Mouse (Mus musculus) neutrophil, adult 5-6 weeks (primary cell): ENCODE measurements around the gene Pafah1b1. TPM values are rescaled to one million over a fixed set of nuclear protein-coding genes. Genes with fewer than 3 reads are reported as not detected.

Experiments
- ATAC-seq: fragments of 151-379, 151-347 bp; 2 replicates; pipeline ENCODE4 v1.8.0; 2017; ENCODE audit warnings: mild to moderate bottlenecking, moderate TSS enrichment; ENCODE audit not compliant: insufficient number of reproducible peaks, poor library complexity, low FRiP score, severe bottlenecking; ENCODE audit errors: extremely low read depth
- total RNA-seq: library from RNA; stranded (forward); fragments of 200-1000 nt; gene quantifications from 2 replicates; pipeline ENCODE4 v1.2.3, GENCODE M21; 2017

The Pafah1b1 gene
- total RNA-seq: 105 and 112 TPM in 2 replicates

DNA sequence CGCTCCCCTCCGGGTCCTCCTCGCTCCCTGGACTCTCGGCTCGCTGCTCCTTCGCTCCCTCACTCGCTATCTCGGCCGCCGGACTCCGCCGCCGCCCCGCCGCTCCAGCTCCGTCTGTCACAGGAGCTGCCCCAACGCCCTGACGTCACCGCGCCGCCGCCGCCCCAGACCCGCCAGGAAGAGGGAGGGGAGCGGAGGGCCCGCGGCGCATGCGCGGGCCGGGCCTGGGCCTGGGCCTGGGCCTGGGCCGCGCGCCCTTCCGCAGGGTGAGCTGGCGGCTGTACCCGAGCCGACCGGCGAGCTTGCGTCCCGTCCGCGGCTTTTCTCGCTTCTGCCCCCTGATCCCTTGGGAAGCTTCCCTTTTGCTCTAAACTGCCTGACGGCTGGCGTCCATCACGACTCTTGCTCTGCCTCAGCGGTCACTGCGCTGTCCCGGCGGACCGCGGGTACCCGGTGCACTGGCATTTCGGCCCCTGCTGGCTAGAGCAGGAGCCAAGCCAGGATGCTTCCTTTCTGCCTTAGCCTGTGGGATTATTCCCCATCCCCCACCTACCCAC is at the start of gene Pafah1b1:
Gene Pafah1b1 (minus strand): TSS at position 436 of the 557 bp plus-strand sequence.
- ATAC-seq: peak; percentile 75

DNA sequence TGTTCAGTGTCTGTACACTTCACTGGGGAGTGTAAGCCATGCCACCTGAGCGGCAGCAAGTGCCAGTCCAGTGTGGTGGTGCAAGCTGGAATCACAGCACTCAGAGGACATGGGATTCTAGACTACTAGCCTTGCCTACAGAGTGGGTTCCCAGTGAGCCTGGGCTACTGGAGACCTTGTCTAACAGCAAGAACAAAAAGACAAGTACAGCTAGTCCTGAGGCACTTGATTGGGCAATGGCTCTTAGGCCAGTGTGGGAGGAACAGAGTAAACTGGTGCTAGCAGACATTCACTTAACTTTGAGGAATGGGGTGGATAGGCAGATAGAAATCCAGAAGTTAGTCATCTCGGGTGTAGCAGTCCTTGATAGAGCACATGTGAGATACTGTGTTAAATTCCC is 47.9 kb upstream of the Pafah1b1 start:
- ATAC-seq: no peak

DNA sequence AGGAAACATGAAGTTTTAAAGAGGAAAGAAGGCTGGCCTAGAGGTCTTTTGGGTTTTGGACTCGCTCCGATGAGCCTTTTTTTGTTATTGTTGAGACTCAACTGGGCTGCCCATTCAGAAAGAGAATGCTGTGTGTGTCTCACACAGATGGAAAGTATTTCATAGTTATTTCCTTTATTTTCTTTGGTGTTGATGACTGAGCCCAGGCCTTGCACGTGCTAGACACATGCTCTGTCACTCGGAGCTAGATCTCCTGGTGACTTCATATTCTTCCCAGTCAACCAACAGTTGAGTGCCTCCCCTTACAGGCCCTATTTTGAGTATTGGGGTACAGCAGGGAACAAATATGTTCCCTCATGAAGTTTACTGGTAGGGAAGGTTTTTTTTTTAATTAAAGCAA is 47.2 kb upstream of the Pafah1b1 start:
- no peak for ATAC-seq

DNA sequence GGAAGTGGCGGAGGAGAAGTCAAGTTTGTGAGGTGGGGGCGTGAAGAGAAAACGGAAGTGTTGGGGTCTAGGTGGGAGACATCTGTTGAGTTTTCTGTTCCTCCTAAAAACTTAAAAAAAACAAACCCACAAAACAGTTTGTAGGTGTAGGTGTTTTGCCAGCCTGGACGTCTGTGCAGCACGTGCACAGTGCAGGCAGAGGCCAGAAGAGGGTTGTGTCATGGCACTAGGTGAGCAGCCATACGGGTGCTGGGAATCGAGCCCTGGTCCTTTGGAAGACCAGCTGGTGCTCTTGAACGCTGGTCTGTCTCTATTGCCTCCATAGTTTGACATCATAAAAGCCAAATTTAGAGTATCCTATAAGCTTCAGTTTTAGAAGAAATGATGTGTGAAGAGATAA is 46.8 kb upstream of the Pafah1b1 start:
- ATAC-seq: no peak

DNA sequence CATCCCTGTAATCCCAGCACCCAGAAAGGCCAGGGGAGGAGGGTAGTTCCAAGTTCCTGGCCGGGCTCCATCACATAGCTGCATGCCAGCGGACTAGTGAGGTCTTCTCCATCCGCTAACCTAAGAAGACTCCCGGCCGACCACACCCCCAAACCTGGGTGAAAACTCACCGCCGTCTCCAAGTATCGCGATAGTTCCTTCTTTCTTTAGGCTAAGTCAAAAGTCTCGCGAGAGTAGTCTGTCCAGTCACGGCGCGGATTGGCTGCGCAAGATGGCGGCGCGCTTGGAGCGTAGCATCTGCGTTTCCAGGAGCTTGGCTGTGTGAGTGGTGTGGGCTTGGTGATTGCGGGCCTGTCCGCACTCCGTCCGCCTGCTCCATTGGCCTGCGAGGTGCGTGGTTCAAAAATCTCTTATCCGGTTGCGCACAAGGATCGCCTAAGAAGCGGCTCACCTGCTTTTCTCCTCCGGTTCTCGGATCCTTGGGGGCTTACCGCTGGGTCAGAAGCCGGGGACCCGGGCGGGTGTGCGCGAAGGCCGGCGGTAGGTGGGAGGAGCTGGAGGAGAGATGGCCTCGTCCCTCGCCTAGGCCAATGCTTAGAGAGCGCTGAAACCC is 46.2 kb upstream of the Pafah1b1 start, which contains the start of gene Mettl16:
Gene Mettl16 (plus strand): TSS at position 236 of the 613 bp plus-strand sequence.
- ATAC-seq: peak; percentile 97

DNA sequence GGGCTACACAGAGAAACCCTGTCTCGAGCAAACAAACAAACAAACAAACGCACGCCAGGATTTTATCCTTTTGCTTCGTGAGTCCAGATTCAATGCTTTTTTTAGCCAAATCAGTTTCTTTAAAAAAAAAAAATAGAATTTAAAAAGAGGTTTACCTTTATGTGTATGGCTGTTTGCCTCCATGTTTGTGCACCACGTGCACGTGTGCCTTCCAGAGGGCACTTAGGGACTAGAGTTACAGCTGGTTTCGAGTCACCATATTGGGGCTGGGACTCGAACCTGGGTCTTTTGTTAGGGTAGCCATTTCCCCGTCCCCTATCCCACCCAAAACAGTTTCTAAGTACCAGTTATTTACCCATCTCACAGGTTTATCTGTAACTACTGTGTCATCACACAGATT is 45.6 kb upstream of the Pafah1b1 start:
- no peak for ATAC-seq

DNA sequence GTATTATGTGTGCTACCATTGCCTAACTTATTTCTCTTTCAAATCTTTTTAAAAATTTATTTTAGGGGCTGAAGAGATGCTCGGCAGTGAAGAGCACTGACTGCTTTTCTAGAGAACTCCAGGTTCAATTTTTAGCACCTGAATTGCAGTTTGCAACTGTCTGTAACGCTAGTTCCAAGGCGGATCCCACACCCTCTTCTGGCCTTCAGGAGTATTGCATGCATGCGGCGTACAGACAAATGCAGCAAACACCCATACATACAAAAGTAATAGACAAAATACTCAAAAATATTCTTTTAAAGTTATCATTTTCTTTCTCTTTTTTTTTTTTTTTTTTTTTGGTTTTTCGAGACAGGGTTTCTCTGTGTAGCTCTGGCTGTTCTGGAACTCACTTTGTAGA is 43.6 kb upstream of the Pafah1b1 start:
- ATAC-seq: peak; percentile 28; the same call in 1 of the 2 replicates

DNA sequence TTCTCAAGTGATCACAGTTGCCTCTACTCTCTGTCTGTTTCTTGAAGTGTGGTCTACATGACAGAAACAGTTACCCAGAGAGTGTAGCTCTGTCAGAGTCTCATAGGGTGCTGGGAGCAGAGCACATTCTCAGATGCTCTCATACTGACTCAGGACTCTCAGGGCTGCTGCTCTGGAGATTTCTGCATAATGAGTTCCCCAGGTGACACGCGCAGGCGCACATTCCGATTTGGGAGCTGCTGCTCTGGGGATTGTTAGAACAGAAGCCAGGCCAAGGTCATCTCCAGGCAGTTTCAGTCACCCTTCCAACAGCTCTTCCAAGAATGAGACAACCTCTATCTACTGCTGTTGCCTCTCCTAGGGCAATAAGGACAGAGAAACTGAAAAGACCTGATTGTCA is 43.0 kb upstream of the Pafah1b1 start:
- ATAC-seq: no peak

DNA sequence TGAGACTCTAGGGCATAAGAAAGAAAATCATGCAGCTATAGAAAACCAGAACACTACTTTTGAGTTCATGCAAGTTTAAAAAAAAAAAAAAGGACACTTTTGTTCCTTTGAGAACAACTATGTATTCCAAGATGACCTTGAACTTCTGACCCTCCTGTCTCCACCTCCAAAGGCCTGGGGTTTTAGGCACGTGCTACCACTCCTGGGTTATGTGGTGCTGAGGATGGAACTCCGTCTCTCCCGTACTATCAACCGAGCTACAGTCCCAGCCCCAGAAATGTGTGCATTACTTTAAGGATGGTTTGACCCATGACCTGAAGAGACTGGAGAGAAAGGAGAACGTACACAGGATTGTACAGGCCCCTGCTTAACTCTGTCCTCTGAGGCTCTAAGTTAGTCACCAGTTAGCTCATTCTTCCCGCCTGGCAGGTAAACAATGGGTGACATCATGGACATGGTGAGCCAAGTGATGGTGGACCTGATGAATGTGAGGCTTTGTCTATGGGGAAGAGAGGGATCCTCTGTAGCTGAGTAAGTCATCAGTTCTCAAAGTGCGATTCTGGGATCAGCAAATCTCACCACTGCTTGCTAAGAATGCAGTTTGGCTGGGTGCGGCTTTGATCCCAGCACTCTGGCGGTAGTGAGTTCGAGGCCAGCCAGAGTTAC is 39.6 kb upstream of the Pafah1b1 start:
- no peak for ATAC-seq

DNA sequence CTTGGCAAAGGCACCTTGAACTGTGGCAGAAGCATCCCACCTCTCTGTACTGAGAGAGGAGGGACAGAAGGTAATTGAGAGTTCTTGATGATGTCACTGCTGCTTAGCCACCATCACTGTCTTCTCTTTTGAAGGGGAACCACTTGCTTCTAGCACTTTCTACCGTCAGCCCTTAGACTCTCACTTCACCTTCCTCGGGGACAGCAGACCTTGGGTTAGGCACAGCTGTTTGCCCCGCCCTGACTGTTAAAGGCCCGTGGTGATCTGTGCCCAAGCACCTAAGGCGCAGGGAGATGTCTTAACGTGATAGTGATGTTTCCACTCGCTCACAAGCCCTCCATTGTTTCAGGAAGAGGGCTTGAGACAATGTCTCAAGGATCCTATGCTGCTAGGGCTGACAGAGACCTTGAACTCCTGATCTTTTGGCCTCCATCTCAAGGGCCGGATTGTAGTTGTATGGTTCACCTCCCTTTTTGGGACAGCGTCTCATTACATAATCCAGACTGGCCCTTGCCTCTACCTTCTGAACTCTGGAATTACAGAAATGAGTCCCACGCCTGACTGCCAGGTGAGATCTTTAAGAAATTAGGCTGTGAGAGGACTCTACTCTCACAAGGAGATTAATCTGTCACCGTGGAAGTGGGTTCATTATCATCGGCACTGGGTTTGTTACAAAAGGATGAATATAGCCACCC is 36.7 kb upstream of the Pafah1b1 start:
- no peak for ATAC-seq

DNA sequence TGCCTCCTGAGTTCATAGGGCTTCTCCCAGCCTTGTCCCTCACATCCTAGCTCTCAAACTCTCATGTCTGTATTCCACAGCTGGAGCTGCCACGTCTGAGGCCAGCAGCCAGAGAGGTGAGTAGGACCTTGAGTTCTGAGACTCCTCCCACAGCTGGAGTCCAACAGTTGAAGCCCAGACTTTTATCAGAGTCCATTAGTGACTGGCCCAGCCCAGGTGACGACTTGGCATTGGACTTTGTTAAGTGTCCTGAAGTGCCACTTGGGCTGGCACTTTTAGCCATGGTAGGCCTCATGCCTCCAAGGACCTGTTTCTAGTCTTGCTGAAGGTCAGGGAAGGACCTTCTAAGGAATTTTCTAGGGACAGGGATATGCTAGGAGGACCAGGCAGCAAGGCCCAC is 32.2 kb upstream of the Pafah1b1 start:
- ATAC-seq: no peak

DNA sequence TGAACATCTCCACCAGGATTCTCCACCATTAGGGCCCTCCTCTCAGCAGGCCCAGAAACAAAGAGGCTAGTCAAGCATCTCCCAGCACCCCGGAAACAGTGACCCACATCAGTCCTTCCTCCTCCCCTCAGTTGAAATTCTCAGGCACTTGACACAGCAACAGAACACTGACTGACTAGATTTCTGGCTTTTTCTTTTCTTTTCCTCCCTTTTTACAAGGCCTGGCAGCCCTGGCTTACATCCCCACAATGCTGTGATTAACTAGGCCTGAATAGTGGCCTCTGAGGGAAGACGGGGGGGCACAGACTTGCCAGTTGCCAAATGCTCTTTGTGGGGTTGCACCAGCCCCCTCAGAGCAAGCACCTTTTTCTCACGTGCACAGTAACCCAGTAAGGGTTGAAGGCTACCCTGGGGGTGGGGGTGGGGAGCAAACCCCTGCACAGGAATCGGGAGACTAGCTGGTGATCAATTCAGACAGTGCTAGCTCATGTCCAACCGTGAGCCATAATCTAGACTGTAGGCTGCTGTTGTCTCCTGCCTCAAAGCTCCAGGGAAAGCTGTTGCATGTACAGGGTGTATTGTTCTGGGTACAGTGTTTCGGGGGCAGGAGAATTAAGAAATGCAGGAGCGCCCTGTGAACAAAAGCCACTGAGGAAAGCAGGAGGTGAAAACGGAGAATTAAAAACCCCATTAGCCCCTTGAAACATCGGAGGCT is 27.0 kb upstream of the Pafah1b1 start:
- no peak for ATAC-seq

DNA sequence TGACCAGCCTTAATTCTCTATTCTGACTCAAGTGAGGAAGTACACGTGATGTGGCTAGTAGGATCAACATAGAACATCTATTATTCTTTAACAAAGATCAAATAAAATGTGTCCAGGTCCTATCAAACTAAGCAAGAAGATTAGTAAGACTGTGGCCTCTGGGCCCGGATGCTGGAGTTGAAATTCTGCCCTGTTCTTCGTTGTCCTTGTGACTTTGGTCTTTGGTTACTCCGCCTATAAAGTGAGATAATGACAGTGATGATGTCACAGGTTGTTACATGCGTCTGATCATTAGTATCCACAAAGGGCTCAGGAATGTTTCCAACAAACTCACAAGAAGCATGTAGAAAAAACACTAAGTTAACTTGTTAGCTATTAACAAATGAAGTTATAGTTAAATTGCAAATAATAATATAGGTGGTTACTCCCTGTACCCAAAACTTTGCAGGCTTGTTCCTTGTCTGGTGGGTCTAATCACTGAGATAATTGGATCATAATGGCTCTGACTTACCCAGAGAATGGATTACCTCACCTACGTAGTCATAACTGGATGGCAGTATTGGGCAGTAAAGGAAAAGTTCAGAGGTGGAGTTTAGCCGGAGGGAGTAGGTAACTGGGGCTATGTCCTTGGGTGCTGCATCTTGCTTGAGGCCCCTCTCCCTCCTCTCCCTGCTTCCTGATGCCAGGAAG is 26.3 kb upstream of the Pafah1b1 start:
- ATAC-seq: no peak

DNA sequence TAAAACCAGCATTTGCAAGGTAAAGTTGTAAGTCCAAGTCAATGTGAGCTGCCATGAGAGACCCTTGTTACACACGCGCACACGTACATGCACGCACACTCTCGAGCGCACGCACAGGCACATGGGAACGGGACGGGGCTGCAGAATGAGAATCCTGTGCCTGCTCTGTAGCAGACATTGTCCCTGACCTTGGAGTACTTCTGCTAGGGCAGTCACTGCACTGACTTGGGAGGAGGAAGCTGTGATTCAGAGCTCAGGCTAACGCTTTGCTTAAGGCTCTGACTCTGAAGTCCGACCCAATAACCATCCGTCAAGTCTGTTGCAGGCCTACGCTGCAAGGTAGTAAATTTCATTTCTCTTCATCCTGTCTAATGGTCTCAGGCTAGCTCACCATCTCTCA is 24.8 kb upstream of the Pafah1b1 start:
- ATAC-seq: no peak

DNA sequence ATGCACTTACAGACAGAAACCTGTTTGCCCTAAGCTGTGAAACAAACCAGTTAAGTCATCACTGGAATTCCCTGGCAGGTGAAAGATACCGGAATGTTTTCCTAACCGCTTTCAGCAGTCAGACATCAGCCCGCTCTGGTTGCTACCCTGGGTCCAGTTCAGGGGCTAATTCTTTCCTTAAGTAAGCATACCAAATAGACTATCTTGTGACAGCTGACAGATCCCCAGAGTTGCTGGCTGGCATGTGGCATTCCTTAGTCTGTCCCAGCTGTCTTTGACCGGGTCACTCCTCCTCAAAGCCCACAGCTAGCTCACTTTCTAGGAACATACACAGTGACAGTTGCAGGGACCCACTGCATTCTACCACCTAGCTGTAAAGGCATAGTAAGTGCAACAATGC is 23.6 kb upstream of the Pafah1b1 start:
- no peak for ATAC-seq

DNA sequence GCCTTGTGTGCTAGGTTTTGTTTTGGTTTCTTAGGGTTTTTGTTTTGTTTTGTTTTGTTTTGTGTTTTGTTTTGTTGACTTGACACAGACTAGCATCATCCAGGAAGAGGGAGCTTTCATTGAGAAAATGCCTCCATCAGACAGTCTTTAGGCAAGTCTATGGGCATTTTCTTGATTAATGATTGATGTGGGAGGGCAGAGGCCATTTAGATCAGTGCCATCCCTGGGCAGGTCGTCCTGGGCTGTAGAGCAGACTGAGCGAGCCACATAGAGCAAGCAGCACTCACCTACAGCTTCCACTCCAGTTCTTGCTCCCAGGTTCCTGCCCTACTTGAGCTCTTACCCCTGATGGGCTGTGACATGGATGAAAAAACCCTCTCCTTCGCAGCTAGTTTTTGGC is 13.4 kb upstream of the Pafah1b1 start:
- no peak for ATAC-seq

DNA sequence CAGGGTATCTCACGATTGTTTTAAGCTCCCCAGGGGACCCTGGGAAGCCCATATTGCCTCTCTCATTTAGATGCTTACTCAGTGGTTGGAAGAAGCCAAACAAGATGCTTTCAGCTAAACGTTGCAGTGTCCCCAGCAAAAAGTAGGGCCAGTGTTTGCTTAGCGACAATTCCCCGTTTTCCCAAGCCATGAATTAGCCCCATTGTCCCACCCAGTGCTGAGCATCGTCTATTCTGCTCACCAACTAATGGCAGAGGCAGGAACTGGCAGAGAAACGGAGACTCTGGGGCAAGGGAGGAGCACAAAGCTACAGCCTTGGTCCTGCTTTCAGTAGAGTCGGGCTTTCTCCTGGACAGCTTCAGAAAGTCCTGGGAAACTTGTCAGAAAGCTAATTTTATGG is 10.4 kb upstream of the Pafah1b1 start:
- ATAC-seq: no peak

DNA sequence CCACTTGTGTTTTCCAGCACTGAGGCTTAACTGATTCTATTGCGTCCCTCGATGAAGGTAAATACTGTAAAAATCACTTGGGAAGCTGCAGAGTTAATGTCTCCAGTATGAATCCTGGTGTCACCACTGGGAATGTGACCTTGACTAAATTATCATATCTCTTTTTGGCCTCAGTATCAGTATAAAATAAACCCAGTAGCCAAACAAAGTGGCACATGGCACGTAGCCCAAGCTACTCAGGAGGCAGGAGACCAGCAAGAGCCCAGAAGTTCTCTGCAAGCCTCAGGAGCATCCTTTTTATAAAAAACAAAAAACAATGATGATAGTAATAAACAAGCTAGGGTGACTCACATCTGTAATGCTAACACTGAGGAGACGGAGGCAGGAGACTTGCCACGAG is 711 bp upstream of the Pafah1b1 start:
- ATAC-seq: no peak
